Mouse (Mus musculus): ENCODE results near the gene Ncdn. TPM values are rescaled to one million over a fixed set of nuclear protein-coding genes. Genes with fewer than 3 reads are reported as not detected.
A peak's percentile ranks its signal among the peaks of the same experiment; 100 is the strongest.

Gene Ncdn
- polyA plus RNA-seq, 1 experiment from 2014 or later = 20.4 TPM

DNA sequence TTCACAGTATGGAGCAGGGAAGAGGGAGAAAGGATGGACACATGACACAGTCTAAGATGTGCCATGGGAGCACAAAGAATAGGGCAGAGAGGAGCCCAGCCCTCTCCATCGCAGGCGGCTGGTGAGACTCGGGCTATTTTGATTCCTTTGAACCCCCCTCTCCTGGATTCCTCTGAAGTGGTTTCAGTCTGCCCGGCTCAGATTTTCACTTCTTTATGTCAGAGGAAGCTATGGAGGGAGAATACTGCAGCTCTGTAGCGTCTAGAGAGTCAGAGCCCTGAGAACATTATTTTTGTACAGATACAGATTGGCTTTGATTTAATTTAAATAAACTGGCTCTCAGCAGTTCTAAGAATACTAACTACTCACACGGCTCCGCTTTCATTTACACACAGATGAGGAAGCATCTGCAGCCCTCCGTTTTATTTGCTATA, 25.9 kb upstream of the Ncdn start:
- Histone ChIP-seq H3K4me1 (ENCODE audit: control insufficient read depth, insufficient read depth, low read length) (peaks cover 4% of the 10 kb centered on the region; the same call in 1 of the 2 replicates), H3K9me3 (replicated peaks; ENCODE audit: control insufficient read depth, low read length) (no peaks in the 10 kb centered on the region), H3K9ac (ENCODE audit: low read depth, low read length) (no peak overlapping the region), H3K4me3 (ENCODE audit: low read depth, low read length) (no peak overlapping the region), H3K4me2 (0 out of 2 replicates have a peak overlapping the region, but pooled peaks have one; percentile 27), H3K27ac (ENCODE audit: low read depth, low read length) (no peak overlapping the region), H3K27me3 (ENCODE audit: control insufficient read depth, insufficient read depth, low read length) (no peaks in the 10 kb centered on the region), H3K36me3 (ENCODE audit: control insufficient read depth, insufficient read depth, low read length) (no peaks in the 10 kb centered on the region)
- 48% methylated on average over 8 of the region's 8 CpGs for WGBS (ENCODE audit: insufficient replicate concordance)
- no peak for ATAC-seq (replicated peaks; ENCODE audit: insufficient number of reproducible peaks, low FRiP score, low TSS enrichment)

DNA sequence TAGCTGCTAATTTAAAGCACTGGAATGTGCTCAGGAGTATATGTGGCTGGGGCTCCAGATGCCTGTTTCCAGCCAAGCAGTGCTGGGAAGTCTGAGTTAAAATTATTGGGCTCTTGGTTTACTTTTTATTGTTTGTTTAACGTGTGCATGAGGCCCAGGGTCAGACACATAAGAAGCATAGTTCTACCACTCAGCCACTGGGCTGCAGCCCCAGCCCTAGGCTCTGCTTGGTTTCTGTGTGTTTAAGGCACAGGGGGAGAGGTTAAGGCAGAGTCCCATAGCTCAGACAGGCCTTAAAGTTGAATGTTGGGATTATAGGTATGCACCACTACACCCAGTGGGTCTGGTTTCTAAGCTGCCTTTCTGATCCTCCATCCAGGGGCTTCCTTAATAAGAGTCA, 21.9 kb upstream of the Ncdn start:
- Histone ChIP-seq H3K27ac (ENCODE audit: low read depth, low read length) (no peak overlapping the region), H3K4me2 (no peak overlapping the region), H3K9ac (ENCODE audit: low read depth, low read length) (no peak overlapping the region), H3K27me3 (ENCODE audit: control insufficient read depth, insufficient read depth, low read length) (no peaks in the 10 kb centered on the region), H3K36me3 (ENCODE audit: control insufficient read depth, insufficient read depth, low read length) (no peaks in the 10 kb centered on the region), H3K9me3 (replicated peaks; ENCODE audit: control insufficient read depth, low read length) (no peaks in the 10 kb centered on the region), H3K4me1 (ENCODE audit: control insufficient read depth, insufficient read depth, low read length) (peaks cover 4% of the 10 kb centered on the region; the same call in 1 of the 2 replicates), H3K4me3 (ENCODE audit: low read depth, low read length) (no peak overlapping the region)
- WGBS (ENCODE audit: insufficient replicate concordance) = 78% methylated on average over 1 of the region's 1 CpGs
- no peak for ATAC-seq (replicated peaks; ENCODE audit: insufficient number of reproducible peaks, low FRiP score, low TSS enrichment)

DNA sequence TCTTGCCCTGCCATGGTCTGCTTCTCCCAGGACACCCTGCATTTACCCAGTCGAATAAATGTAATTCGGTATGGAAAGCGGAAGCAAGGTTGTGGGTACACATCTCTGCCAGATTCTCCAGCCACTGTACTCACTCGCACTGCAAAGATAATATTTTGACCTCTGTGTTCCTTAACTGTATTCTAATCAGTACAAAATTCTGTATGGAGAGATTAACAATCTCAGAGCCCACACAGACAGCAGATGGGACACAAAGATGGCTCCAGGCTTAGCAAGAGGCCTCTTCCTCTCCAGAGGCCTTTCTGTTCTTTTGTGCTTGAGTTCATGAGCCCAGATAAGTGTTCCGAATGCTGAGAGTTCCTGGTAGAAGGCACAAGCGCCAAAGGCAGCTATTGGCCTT, 20.6 kb upstream of the Ncdn start:
- H3K9ac ChIP-seq (ENCODE audit: low read depth, low read length) = no peak overlapping the region
- H3K4me2 ChIP-seq = no peak overlapping the region
- no peaks in the 10 kb centered on the region for H3K27me3 ChIP-seq (ENCODE audit: control insufficient read depth, insufficient read depth, low read length)
- H3K36me3 ChIP-seq (ENCODE audit: control insufficient read depth, insufficient read depth, low read length) = no peaks in the 10 kb centered on the region
- peaks cover 1% of the 10 kb centered on the region; the same call in 1 of the 2 replicates for H3K4me1 ChIP-seq (ENCODE audit: control insufficient read depth, insufficient read depth, low read length)
- WGBS (ENCODE audit: insufficient replicate concordance) = 87% methylated on average over 6 of the region's 6 CpGs
- no peak overlapping the region for H3K4me3 ChIP-seq (ENCODE audit: low read depth, low read length)
- ATAC-seq (replicated peaks; ENCODE audit: insufficient number of reproducible peaks, low FRiP score, low TSS enrichment) = no peak
- no peak overlapping the region for H3K27ac ChIP-seq (ENCODE audit: low read depth, low read length)
- no peaks in the 10 kb centered on the region for H3K9me3 ChIP-seq (replicated peaks; ENCODE audit: control insufficient read depth, low read length)

DNA sequence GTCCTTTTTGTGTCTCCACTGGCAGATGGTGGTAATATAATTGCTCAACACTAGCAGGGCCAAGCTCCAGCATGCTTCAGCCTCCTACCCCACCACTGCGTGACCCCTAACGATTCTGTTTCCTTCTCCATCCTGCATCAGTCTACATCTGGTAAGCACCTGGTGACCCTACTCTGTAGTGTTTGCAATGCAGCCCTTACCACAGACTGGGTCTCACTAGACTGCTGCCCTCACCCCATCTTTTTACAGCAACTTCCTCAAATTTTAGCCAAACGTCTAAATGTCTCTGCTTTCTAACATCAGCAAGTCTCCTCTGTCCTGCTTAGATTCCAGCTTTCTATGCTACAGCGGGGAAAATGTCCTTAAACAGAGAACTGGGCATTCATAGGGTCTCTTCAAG, 17.6 kb upstream of the Ncdn start:
- Histone ChIP-seq H3K4me1 (ENCODE audit: control insufficient read depth, insufficient read depth, low read length) (no peaks in the 10 kb centered on the region), H3K27me3 (ENCODE audit: control insufficient read depth, insufficient read depth, low read length) (no peaks in the 10 kb centered on the region), H3K27ac (ENCODE audit: low read depth, low read length) (no peak overlapping the region), H3K36me3 (ENCODE audit: control insufficient read depth, insufficient read depth, low read length) (no peaks in the 10 kb centered on the region), H3K9me3 (replicated peaks; ENCODE audit: control insufficient read depth, low read length) (no peaks in the 10 kb centered on the region), H3K9ac (ENCODE audit: low read depth, low read length) (no peak overlapping the region), H3K4me2 (no peak overlapping the region), H3K4me3 (ENCODE audit: low read depth, low read length) (no peak overlapping the region)
- no peak for ATAC-seq (replicated peaks; ENCODE audit: insufficient number of reproducible peaks, low FRiP score, low TSS enrichment)
- WGBS (ENCODE audit: insufficient replicate concordance) = 87% methylated on average over 4 of the region's 4 CpGs

DNA sequence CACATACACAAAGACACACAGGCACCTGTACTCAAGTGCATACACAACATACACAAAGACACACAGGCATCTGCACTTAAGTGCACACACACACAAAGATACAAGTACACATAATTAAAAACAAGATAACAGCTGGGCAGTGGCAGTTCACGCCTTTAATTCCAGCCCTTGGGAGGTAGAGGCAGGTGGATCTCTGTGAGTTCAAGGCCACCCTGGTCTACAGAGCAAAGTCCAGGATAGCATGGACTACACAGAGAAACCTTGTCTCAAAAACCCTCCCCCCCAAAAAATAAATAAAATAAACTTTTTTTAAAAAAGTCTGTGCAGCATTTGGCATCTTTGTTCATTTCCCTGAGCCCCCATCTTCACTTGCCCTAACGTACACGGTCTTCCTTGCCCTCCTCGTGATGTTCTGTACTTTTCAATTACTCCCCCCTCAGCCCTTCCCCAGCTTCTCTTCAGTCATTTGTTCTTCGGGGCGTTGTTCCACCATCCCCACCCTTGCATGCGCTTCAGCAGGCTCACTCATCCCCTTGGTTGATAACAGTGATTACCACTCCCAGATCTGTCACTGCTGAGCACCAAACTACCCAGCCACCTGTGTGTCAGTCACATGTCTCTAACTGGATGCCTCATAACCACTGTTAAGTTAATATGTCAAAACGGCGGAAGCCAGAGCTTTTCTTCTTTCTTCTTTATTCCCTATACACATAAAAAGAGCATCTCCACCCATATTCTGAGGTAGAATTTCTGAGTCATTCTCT, 16.7 kb upstream of the Ncdn start:
- H3K9me3 ChIP-seq (replicated peaks; ENCODE audit: control insufficient read depth, low read length) = no peaks in the 10 kb centered on the region
- no peak overlapping the region for H3K4me3 ChIP-seq (ENCODE audit: low read depth, low read length)
- H3K4me2 ChIP-seq = no peak overlapping the region
- no peak overlapping the region for H3K9ac ChIP-seq (ENCODE audit: low read depth, low read length)
- no peak overlapping the region for H3K27ac ChIP-seq (ENCODE audit: low read depth, low read length)
- H3K4me1 ChIP-seq (ENCODE audit: control insufficient read depth, insufficient read depth, low read length) = no peaks in the 10 kb centered on the region
- no peak for ATAC-seq (replicated peaks; ENCODE audit: insufficient number of reproducible peaks, low FRiP score, low TSS enrichment)
- H3K36me3 ChIP-seq (ENCODE audit: control insufficient read depth, insufficient read depth, low read length) = no peaks in the 10 kb centered on the region
- H3K27me3 ChIP-seq (ENCODE audit: control insufficient read depth, insufficient read depth, low read length) = no peaks in the 10 kb centered on the region
- WGBS (ENCODE audit: insufficient replicate concordance) = 77% methylated on average over 9 of the region's 9 CpGs

DNA sequence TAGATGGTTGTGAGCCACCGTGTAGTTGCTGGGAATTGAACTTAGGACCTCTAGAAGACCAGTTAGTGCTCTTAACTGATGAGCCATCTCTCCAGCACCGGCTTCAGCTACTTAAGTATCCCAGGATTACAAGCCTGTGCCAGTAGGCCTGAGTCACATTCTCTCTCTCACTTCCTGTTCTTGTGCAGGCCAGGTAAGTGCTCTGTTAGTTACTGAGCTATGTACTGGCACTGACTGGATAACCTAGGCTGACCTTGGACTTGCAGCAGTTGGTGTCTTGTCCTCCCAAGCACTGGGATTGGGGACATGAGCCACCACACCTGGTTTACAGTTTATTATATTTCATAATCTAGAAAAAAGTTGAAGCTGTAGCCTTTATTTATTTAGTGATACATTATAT, 10.2 kb upstream of the Ncdn start:
- Histone ChIP-seq H3K9ac (ENCODE audit: low read depth, low read length) (no peak overlapping the region), H3K4me3 (ENCODE audit: low read depth, low read length) (no peak overlapping the region), H3K27me3 (ENCODE audit: control insufficient read depth, insufficient read depth, low read length) (no peaks in the 10 kb centered on the region), H3K36me3 (ENCODE audit: control insufficient read depth, insufficient read depth, low read length) (peaks cover 6% of the 10 kb centered on the region; the same call in 1 of the 2 replicates), H3K27ac (ENCODE audit: low read depth, low read length) (no peak overlapping the region), H3K4me2 (no peak overlapping the region), H3K9me3 (replicated peaks; ENCODE audit: control insufficient read depth, low read length) (no peaks in the 10 kb centered on the region), H3K4me1 (ENCODE audit: control insufficient read depth, insufficient read depth, low read length) (no peaks in the 10 kb centered on the region)
- 93% methylated on average over 2 of the region's 2 CpGs for WGBS (ENCODE audit: insufficient replicate concordance)
- no peak for ATAC-seq (replicated peaks; ENCODE audit: insufficient number of reproducible peaks, low FRiP score, low TSS enrichment)

DNA sequence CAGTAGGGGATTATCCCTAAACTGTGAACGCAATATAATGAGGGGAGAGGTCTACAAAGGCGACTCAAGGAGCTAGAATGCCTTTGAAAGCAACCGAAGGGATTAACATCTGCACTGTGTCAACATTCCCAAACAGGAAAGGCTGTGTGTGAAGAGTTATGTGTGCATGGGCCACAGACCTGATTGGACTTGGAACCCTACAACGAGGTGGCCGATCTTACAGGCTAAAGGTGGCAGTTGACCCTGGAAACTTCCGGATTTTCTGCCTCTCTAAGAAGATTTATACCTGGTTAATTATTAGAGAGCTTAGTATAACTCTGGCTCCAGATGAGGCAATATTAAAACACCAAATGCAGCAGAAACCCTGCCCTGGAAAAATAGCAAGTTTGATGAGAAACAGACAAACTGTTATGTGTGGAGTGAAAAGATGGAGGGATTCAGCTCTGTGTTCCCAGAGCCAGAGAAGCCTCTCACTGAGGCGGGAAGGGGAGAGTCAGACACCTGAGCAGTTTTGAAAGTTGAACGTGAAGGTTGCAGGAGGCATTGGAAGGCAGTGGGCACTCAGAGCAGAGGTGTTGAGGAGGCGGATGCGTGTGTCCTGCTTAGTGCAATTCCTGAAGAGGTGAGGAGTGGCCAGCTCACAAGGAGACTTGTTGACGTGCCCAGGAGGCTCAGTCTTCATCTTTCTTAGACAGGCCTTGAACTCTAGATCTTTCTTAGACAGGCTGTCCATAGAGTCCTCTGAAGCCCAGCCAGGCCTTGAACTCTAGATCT, 9.5 kb upstream of the Ncdn start:
- no peaks in the 10 kb centered on the region for H3K27me3 ChIP-seq (ENCODE audit: control insufficient read depth, insufficient read depth, low read length)
- ATAC-seq (replicated peaks; ENCODE audit: insufficient number of reproducible peaks, low FRiP score, low TSS enrichment) = no peak

DNA sequence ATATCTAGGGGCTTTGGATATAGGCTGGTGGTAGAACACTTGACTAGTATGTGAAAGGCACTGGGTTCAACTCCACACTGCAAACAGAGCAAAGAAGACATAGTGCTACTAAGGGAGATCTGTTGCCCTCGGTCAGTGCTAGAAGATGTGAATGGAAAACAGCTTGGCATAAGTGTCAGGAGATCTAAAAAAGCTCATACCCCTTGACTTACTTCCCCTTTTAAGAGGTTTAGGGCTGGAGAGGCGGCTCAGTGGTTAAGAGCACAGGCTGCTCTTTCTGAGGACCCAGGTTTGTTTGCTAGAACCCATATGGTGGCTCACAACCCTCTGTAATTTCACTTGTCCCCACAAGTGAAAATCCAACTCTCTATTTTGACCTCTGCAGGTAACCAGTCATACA, 6.2 kb upstream of the Ncdn start:
- no peak for ATAC-seq (replicated peaks; ENCODE audit: insufficient number of reproducible peaks, low FRiP score, low TSS enrichment)
- Histone ChIP-seq H3K9me3 (replicated peaks; ENCODE audit: control insufficient read depth, low read length) (no peaks in the 10 kb centered on the region), H3K4me1 (ENCODE audit: control insufficient read depth, insufficient read depth, low read length) (peaks cover under 1% of the 10 kb centered on the region), H3K4me3 (ENCODE audit: low read depth, low read length) (no peak overlapping the region), H3K27me3 (ENCODE audit: control insufficient read depth, insufficient read depth, low read length) (no peaks in the 10 kb centered on the region), H3K9ac (ENCODE audit: low read depth, low read length) (no peak overlapping the region), H3K4me2 (no peak overlapping the region), H3K36me3 (ENCODE audit: control insufficient read depth, insufficient read depth, low read length) (peaks cover 6% of the 10 kb centered on the region; the same call in 1 of the 2 replicates), H3K27ac (ENCODE audit: low read depth, low read length) (no peak overlapping the region)
- WGBS (ENCODE audit: insufficient replicate concordance) = 78% methylated on average over 2 of the region's 2 CpGs

More for the DNA sequence above, 9.5 kb upstream of the Ncdn start:
- Histone ChIP-seq H3K36me3 (ENCODE audit: control insufficient read depth, insufficient read depth, low read length) (peaks cover 6% of the 10 kb centered on the region; the same call in 1 of the 2 replicates), H3K27ac (ENCODE audit: low read depth, low read length) (no peak overlapping the region), H3K4me3 (ENCODE audit: low read depth, low read length) (no peak overlapping the region), H3K4me1 (ENCODE audit: control insufficient read depth, insufficient read depth, low read length) (no peaks in the 10 kb centered on the region), H3K9me3 (replicated peaks; ENCODE audit: control insufficient read depth, low read length) (no peaks in the 10 kb centered on the region), H3K4me2 (no peak overlapping the region), H3K9ac (ENCODE audit: low read depth, low read length) (no peak overlapping the region)
- 67% methylated on average over 11 of the region's 11 CpGs for WGBS (ENCODE audit: insufficient replicate concordance)
